Mouse (Mus musculus) liver, embryonic 16.5 days (tissue): ENCODE results near the gene Ms4a4c. TPM values are rescaled to one million over a fixed set of nuclear protein-coding genes. Genes with fewer than 3 reads are reported as not detected.
"Not testable (repeated sequence)": the region's sequence is repeated elsewhere in the genome, so short reads cannot be mapped to it uniquely, and the experiment has no call there.

Experiments used
- ATAC-seq: fragments of 200-750 bp; cut with Nextera tagmentation; 2 replicates; pipeline ENCODE4 v1.8.0; 2017; ENCODE audit warnings: low read depth, mild to moderate bottlenecking, moderate number of reproducible peaks, moderate library complexity
- H3K27ac ChIP-seq: fragments of 300-500 bp; sonication (generic); 2 replicates; pipeline ENCODE4 v1.5.1; 2014; ENCODE audit warnings: mild to moderate bottlenecking, low read length
- H3K27me3 ChIP-seq: fragments of 300-500 bp; sonication (generic); 2 replicates; pipeline ENCODE4 v1.6.1; 2014; ENCODE audit warnings: low read depth, low read length, mixed read lengths; ENCODE audit not compliant: control insufficient read depth, insufficient read depth
- H3K36me3 ChIP-seq: fragments of 300-500 bp; sonication (generic); 2 replicates; pipeline ENCODE4 v1.6.1; 2014; ENCODE audit warnings: mild to moderate bottlenecking; ENCODE audit not compliant: control insufficient read depth, insufficient read depth
- H3K4me1 ChIP-seq: fragments of 300-500 bp; sonication (generic); 2 replicates; pipeline ENCODE4 v1.6.1; 2014; ENCODE audit warnings: low read depth, low read length, mixed read lengths; ENCODE audit not compliant: control insufficient read depth
- H3K4me2 ChIP-seq: fragments of 300-500 bp; sonication (generic); 2 replicates; pipeline ENCODE4 v1.6.1; 2014; ENCODE audit warnings: low read depth, low read length, mixed read lengths
- H3K4me3 ChIP-seq: fragments of 300-500 bp; sonication (generic); 2 replicates; pipeline ENCODE4 v1.5.1; 2014; ENCODE audit warnings: low read depth, mild to moderate bottlenecking, low read length
- H3K9ac ChIP-seq: fragments of 300-500 bp; sonication (generic); 2 replicates; pipeline ENCODE4 v1.6.1; 2014; ENCODE audit warnings: low read depth, low read length
- H3K9me3 ChIP-seq: fragments of 300-500 bp; sonication (generic); replicated peaks from 2 replicates; pipeline ENCODE4 v1.6.1; 2016; ENCODE audit warnings: low read length; ENCODE audit not compliant: control insufficient read depth
- WGBS: fragments of 180-500 bp; shearing (Covaris S2); extraction: QIAGEN DNeasy Blood & Tissue Kit; methylation state at CpG from one replicate; pipeline ENCODE4 v1.1.7; 2014; ENCODE audit not compliant: insufficient replicate concordance; 5-methylcytosine and 5-hydroxymethylcytosine counted together
- polyA plus RNA-seq: library from polyadenylated mRNA; unstranded; fragments of >200 nt; fragmentation: Nextera tagmentation; extraction: Ambion mirVana; gene quantifications from 2 replicates; pipeline ENCODE4 v1.2.1, GENCODE M21; 2015

Gene Ms4a4c
- polyA plus RNA-seq, 1 experiment from 2014 or later, result 1.4 TPM

DNA sequence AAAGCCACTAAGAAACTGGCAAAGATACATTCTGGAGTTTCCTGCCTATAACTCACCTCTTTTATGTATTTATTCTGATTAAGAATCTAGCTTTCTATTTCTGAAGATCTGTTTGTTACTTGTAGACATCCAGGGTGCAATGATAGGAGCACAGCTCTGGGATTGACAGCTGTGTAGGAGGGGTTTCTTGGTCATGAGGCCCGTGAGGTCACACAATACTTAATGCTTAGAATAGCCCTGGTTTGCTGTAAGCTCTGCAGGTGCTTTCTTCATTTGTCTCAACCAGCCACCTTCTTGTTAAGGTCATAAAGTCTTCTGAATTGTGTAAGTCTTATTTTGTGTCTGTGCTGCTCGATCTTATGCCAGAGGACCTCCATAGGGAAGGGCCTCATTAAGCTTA, 15.6 kb upstream of the Ms4a4c start:
- Histone ChIP-seq H3K9ac (no peak overlapping the region), H3K9me3 (no peaks in the 10 kb centered on the region), H3K36me3 (no peaks in the 10 kb centered on the region), H3K27ac (no peak overlapping the region), H3K4me3 (no peak overlapping the region), H3K4me2 (no peak overlapping the region), H3K4me1 (no peaks in the 10 kb centered on the region), H3K27me3 (no peaks in the 10 kb centered on the region)
- 52% methylated on average over 2 of the region's 2 CpGs for WGBS
- ATAC-seq, result no peak

GRCm38 (mm10) chr19:11395769-11396168, 8.8 kb upstream of the Ms4a4c start:
- no peaks in the 10 kb centered on the region for H3K36me3 ChIP-seq
- no peak overlapping the region for H3K4me2 ChIP-seq
- no peak overlapping the region for H3K9ac ChIP-seq
- ATAC-seq, result no peak
- H3K27me3 ChIP-seq, result no peaks in the 10 kb centered on the region
- H3K9me3 ChIP-seq, result no peaks in the 10 kb centered on the region
- H3K4me3 ChIP-seq, result no peak overlapping the region
- H3K27ac ChIP-seq, result no peak overlapping the region
- H3K4me1 ChIP-seq, result no peaks in the 10 kb centered on the region

- Histone ChIP-seq H3K4me2 (no peak overlapping the region), H3K27ac (no peak overlapping the region), H3K9me3 (no peaks in the 10 kb centered on the region), H3K36me3 (no peaks in the 10 kb centered on the region), H3K4me3 (no peak overlapping the region), H3K4me1 (no peaks in the 10 kb centered on the region), H3K9ac (no peak overlapping the region), H3K27me3 (no peaks in the 10 kb centered on the region)
- ATAC-seq, result no peak
Observed at GRCm38 (mm10) chr19:11407428-11407827, 2.9 kb downstream of the Ms4a4c start.

DNA sequence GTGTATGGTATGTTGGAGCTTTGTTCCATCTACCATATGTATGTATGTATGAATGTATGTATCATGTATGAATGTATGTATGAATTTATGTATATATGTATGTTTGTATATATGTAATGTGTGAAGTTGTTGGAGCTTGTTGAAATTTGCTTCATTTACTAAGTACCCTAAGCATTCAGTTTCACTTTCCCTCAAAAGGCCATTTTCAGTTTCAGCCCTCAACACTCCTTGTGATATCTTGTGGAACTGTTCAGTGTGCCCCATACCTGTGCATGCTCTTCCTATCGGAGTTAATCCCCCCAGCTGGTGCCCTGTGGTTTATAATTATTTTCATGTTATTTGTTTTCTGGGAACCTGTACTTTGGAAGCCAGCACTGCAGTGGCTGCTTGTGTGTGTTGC, 4.0 kb downstream of the Ms4a4c start:
- Histone ChIP-seq H3K9ac (no peak overlapping the region), H3K27me3 (no peaks in the 10 kb centered on the region), H3K4me2 (no peak overlapping the region), H3K27ac (no peak overlapping the region), H3K4me3 (no peak overlapping the region), H3K36me3 (no peaks in the 10 kb centered on the region), H3K9me3 (no peaks in the 10 kb centered on the region), H3K4me1 (no peaks in the 10 kb centered on the region)
- WGBS, result 69% methylated on average over 1 of the region's 1 CpGs
- no peak for ATAC-seq

GRCm38 (mm10) chr19:11411640-11412039, 7.1 kb downstream of the Ms4a4c start:
- no peaks in the 10 kb centered on the region for H3K27me3 ChIP-seq
- H3K9me3 ChIP-seq, result no peaks in the 10 kb centered on the region
- WGBS, result 33% methylated on average over 1 of the region's 1 CpGs
- no peak overlapping the region for H3K4me3 ChIP-seq
- H3K36me3 ChIP-seq, result no peaks in the 10 kb centered on the region
- no peak overlapping the region for H3K4me2 ChIP-seq
- no peak overlapping the region for H3K9ac ChIP-seq
- no peaks in the 10 kb centered on the region for H3K4me1 ChIP-seq
- no peak overlapping the region for H3K27ac ChIP-seq
- ATAC-seq, result no peak

DNA sequence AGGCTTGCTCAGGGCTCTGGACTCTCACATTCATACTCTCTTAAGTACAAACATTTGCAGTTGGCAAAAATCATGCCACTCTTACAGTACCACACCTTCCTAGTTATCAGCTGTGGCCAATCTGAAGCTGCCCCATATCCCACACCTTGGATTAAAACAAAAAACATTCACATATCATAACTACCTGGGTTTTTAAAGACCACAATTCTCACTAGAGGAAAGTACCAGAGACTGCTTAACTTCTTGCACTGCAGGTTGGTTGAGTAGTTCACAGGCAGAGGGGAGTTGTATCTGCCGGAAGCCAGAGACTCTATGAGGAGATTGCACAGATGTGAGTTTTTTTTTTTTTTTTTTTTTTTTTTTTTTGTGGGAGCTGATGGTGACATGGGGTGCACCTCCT, 9.5 kb downstream of the Ms4a4c start:
- Histone ChIP-seq H3K27ac (no peak overlapping the region), H3K9me3 (no peaks in the 10 kb centered on the region), H3K9ac (no peak overlapping the region), H3K27me3 (no peaks in the 10 kb centered on the region), H3K4me2 (no peak overlapping the region), H3K4me1 (no peaks in the 10 kb centered on the region), H3K4me3 (no peak overlapping the region), H3K36me3 (no peaks in the 10 kb centered on the region)
- WGBS, result 60% methylated on average over 1 of the region's 1 CpGs
- ATAC-seq, result no peak

- no peak overlapping the region for H3K27ac ChIP-seq
- H3K9ac ChIP-seq, result no peak overlapping the region
- H3K4me2 ChIP-seq, result no peak overlapping the region
- ATAC-seq, result no peak
- H3K27me3 ChIP-seq, result no peaks in the 10 kb centered on the region
- no peaks in the 10 kb centered on the region for H3K4me1 ChIP-seq
- no peaks in the 10 kb centered on the region for H3K9me3 ChIP-seq
- H3K36me3 ChIP-seq, result no peaks in the 10 kb centered on the region
- 58% methylated on average over 3 of the region's 3 CpGs for WGBS
- no peak overlapping the region for H3K4me3 ChIP-seq
Observed at GRCm38 (mm10) chr19:11415581-11415980, 11.0 kb downstream of the Ms4a4c start.

DNA sequence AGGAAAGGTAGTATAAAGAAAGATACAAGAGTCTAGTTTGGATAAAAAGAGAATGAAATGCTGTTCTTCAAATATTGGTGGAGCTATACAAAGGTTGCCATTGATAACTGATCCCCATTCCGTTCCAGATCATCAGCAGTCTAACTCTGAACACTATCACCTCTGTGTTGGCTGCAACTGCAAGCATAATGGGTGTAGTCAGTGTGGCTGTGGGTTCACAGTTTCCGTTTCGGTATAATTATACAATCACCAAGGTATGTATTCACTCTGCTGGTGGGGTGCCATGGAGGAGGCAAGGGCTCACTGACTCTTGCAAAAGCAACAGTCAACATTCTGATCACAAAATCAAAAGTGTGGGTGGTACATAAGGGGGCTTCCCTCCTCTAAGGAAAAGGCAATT, 14.3 kb downstream of the Ms4a4c start:
- not testable (repeated sequence) for H3K9me3 ChIP-seq, H3K4me2 ChIP-seq, ATAC-seq, H3K4me1 ChIP-seq, H3K27me3 ChIP-seq, H3K4me3 ChIP-seq, H3K36me3 ChIP-seq, H3K9ac ChIP-seq, H3K27ac ChIP-seq
- 48% methylated on average over 1 of the region's 3 CpGs for WGBS

DNA sequence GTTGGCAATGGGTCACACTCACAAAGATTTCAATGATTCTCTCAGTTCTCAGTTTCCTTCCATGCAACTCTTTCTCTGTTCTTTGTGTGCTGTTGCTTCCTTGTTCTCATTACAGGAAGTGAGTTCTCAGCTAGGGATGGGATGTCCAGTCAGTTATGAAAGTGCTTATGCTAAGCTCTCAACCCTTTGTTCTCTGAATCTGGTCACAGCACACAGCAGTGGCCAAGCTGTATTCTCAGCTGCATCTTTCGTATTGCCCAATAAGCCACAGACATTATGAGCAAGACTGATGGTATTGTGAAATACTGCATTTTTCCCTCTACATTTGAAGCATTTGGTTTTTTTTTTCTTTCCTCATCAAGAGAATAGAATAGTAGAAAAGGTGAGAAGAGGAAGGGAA, 26.6 kb downstream of the Ms4a4c start:
- not testable (repeated sequence) for ATAC-seq, H3K9me3 ChIP-seq, H3K4me1 ChIP-seq, H3K27ac ChIP-seq, H3K4me3 ChIP-seq, H3K4me2 ChIP-seq, H3K27me3 ChIP-seq, H3K9ac ChIP-seq, H3K36me3 ChIP-seq
- 51% methylated on average over 1 of the region's 1 CpGs for WGBS
